Mouse (Mus musculus) MEL (cell line): ENCODE results near the gene Chrng.

ENCODE experiments used
- GATA1 ChIP-seq: IDR thresholded peaks from 2 replicates; pipeline ENCODE4 v1.6.1; 2011; ENCODE audit warnings: low read depth, low read length, improper control_type of control experiment
- USF1 ChIP-seq: IDR thresholded peaks from 2 replicates; pipeline ENCODE4 v1.6.1; 2014; ENCODE audit warnings: low read depth, mild to moderate bottlenecking, inconsistent platforms, low read length, improper control_type of control experiment, moderate library complexity
- ZC3H11A ChIP-seq: IDR thresholded peaks from 2 replicates; pipeline ENCODE4 v1.6.1; 2012; ENCODE audit warnings: low read depth, mild to moderate bottlenecking, inconsistent platforms, low read length, improper control_type of control experiment
- ZMIZ1 ChIP-seq: IDR thresholded peaks from 2 replicates; pipeline ENCODE4 v1.6.1; 2012; ENCODE audit warnings: low read depth, mild to moderate bottlenecking, inconsistent platforms, low read length, improper control_type of control experiment, moderate library complexity

DNA sequence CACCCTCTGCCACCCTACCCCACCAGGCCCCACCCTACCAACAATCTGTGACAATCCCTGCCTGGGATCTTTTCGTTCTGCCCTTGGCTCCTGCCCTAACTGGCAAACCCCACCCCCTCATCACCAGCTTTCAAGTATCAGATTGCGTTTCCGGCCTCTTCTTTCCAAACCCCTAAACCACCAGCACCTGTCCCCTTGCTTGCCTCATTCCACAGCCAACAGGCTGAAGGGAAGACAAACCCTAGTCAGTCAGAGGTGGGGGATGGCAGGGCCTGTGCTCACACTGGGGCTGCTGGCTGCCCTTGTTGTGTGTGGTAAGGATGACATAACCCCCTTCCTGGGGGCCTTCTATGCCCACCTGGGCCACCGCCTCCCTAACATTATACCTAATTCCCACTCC, 14.0 kb upstream of the Chrng start, which contains the start of gene Chrnd:
- TF ChIP-seq ZC3H11A (no peak), USF1 (no peak), GATA1 (no peak), ZMIZ1 (no peak)
